27 mouse cellular contexts compared by ENCODE assay signal in genomic region chr12:117430886-117431285, GRCm38 (mm10).
DNase-seq lines count a peak whose midpoint lies in the region; ATAC-seq and TF ChIP-seq lines count a peak whose summit lies in the region.
"Had no signal": no experiment of that assay in that cellular context is flagged by ENCODE, and none has a peak within 500 bp of the region (broad histone marks: within the 10 kb centered on the region; RNA-seq: fewer than 3 reads in every experiment).

No protein-coding gene starts in this region.

- H3K79me2 ChIP-seq in myocyte (ENCODE audit: control insufficient read depth, insufficient read depth), result no peaks in the 10 kb centered on the region

- no peak overlapping the region for H3ac ChIP-seq in myocyte (ENCODE audit: control insufficient read depth, insufficient read length)

- H3K9me3 ChIP-seq in embryonic facial prominence, embryonic 14.5 days (ENCODE audit: control insufficient read depth, low read length), result no peaks in the 10 kb centered on the region
- no peaks in the 10 kb centered on the region for H3K9me3 ChIP-seq in embryonic facial prominence, embryonic 10.5 days
- H3K9me3 ChIP-seq: embryonic facial prominence, embryonic 13.5 days; kidney, embryonic 15.5 days; liver, embryonic 13.5 days; lung, embryonic 15.5 days; megakaryocyte, embryonic 14.5 days; neural tube, embryonic 12.5 days had no signal

- H3K27ac ChIP-seq in embryonic facial prominence, embryonic 14.5 days (replicated peaks; ENCODE audit: low read depth, low read length), result no peak overlapping the region
- no peak overlapping the region for H3K27ac ChIP-seq in embryonic facial prominence, embryonic 10.5 days (replicated peaks)
- H3K27ac ChIP-seq: embryonic facial prominence, embryonic 13.5 days; kidney, embryonic 15.5 days; liver, embryonic 13.5 days; lung, embryonic 15.5 days; neural tube, embryonic 12.5 days had no signal

- no peaks in the 10 kb centered on the region for H3K27me3 ChIP-seq in embryonic facial prominence, embryonic 14.5 days (replicated peaks; ENCODE audit: control insufficient read depth, insufficient read depth, low read length)
- no peaks in the 10 kb centered on the region for H3K27me3 ChIP-seq in embryonic facial prominence, embryonic 10.5 days (replicated peaks; ENCODE audit: low read depth, poor library complexity, severe bottlenecking)
- no peaks in the 10 kb centered on the region for H3K27me3 ChIP-seq in myocyte (ENCODE audit: control insufficient read depth, insufficient read depth, insufficient read length)
- H3K27me3 ChIP-seq: embryonic facial prominence, embryonic 13.5 days; kidney, embryonic 15.5 days; liver, embryonic 13.5 days; lung, embryonic 15.5 days; megakaryocyte, embryonic 14.5 days; neural tube, embryonic 12.5 days had no signal

- 86% methylated on average over 4 of the region's 4 CpGs for WGBS in embryonic facial prominence, embryonic 14.5 days
- WGBS in embryonic facial prominence, embryonic 10.5 days, result 89% methylated on average over 4 of the region's 4 CpGs

- H3K36me3 ChIP-seq in embryonic facial prominence, embryonic 14.5 days (ENCODE audit: control insufficient read depth, insufficient read depth, low read length), result no peaks in the 10 kb centered on the region
- H3K36me3 ChIP-seq in embryonic facial prominence, embryonic 10.5 days (replicated peaks), result no peaks in the 10 kb centered on the region
- no peaks in the 10 kb centered on the region for H3K36me3 ChIP-seq in myocyte (ENCODE audit: control insufficient read depth, insufficient read depth)
- H3K36me3 ChIP-seq: embryonic facial prominence, embryonic 13.5 days; kidney, embryonic 15.5 days; liver, embryonic 13.5 days; lung, embryonic 15.5 days; neural tube, embryonic 12.5 days had no signal

- no peak overlapping the region for H3K4me3 ChIP-seq in embryonic facial prominence, embryonic 14.5 days (ENCODE audit: low read depth, low read length)
- no peak overlapping the region for H3K4me3 ChIP-seq in embryonic facial prominence, embryonic 10.5 days
- H3K4me3 ChIP-seq in myocyte, result no peak overlapping the region
- H3K4me3 ChIP-seq: embryonic facial prominence, embryonic 13.5 days; kidney, embryonic 15.5 days; liver, embryonic 13.5 days; lung, embryonic 15.5 days; megakaryocyte, embryonic 14.5 days; neural tube, embryonic 12.5 days had no signal

- no peak overlapping the region for H3K9ac ChIP-seq in embryonic facial prominence, embryonic 14.5 days (ENCODE audit: low read depth, low read length)
- H3K9ac ChIP-seq: embryonic facial prominence, embryonic 13.5 days; forebrain, postnatal 0 days; kidney, embryonic 15.5 days; liver, embryonic 13.5 days; lung, embryonic 15.5 days; neural tube, embryonic 12.5 days had no signal

- H3K4me1 ChIP-seq in embryonic facial prominence, embryonic 14.5 days (ENCODE audit: control insufficient read depth, insufficient read depth, low read length), result no peaks in the 10 kb centered on the region
- no peaks in the 10 kb centered on the region for H3K4me1 ChIP-seq in embryonic facial prominence, embryonic 10.5 days
- H3K4me1 ChIP-seq: embryonic facial prominence, embryonic 13.5 days; kidney, embryonic 15.5 days; liver, embryonic 13.5 days; neural tube, embryonic 12.5 days had no signal

- no peak overlapping the region for H3K4me2 ChIP-seq in embryonic facial prominence, embryonic 14.5 days (ENCODE audit: low read depth, low read length)
- peak overlapping the region; percentile 24 for H3K4me2 ChIP-seq in myocyte (ENCODE audit: low read depth)
- H3K4me2 ChIP-seq: embryonic facial prominence, embryonic 13.5 days; kidney, embryonic 15.5 days; liver, embryonic 13.5 days; lung, embryonic 15.5 days; neural tube, embryonic 12.5 days had no signal

- peak; percentile 31 for DNase-seq in embryonic facial prominence, embryonic 14.5 days (ENCODE audit: low spot score)
- DNase-seq in embryonic facial prominence, embryonic 10.5 days (ENCODE audit: low spot score), result no peak
- DNase-seq in 416B (ENCODE audit: low read depth), result peak; percentile 3
- peak; percentile 93 for DNase-seq in fat pad, adult 2 months (ENCODE audit: extremely low read depth, low read depth, low spot score)
- DNase-seq in embryo, embryonic 10.5 days (ENCODE audit: low spot score), result no peak
- no peak for DNase-seq in layer of hippocampus, adult 9-11 months
- DNase-seq: adrenal gland, adult 2 months; cerebellum, adult 11-12 months; cerebellum, postnatal 14 days; forebrain, postnatal 0 days; gastrocnemius, postnatal 25 days; kidney, postnatal 36 days; liver, embryonic 13.5 days; midbrain, embryonic 14.5 days; retina, postnatal 1 day; right cerebral cortex, postnatal 25 days; spleen, adult 18-20 months; thymus, adult 18-20 months; thymus, postnatal 36 days had no signal

- ATAC-seq in embryonic facial prominence, embryonic 14.5 days (ENCODE audit: low read depth), result 0 out of 2 replicates have a peak, but pooled peaks have one; percentile 15
- ATAC-seq: CD4-positive, CD25-positive, alpha-beta regulatory T cell, adult 4 months; forebrain, postnatal 0 days; intestine, postnatal 0 days had no signal

- no peak for TF ChIP-seq POLR2A in myocyte (IDR thresholded peaks at IDR 0.05; ENCODE audit: insufficient read length, low read depth)

TF ChIP-seq in myocyte, 11 proteins besides CTCF, POLR2A, EP300 and RAD21:
- TF ChIP-seq MYOD1 (IDR thresholded peaks at IDR 0.05; ENCODE audit: control insufficient read depth in 1 of 3, insufficient read length in 2 of 3, low read depth in 2 of 3) (no peak), SRF (IDR thresholded peaks at IDR 0.05; ENCODE audit: control insufficient read depth, insufficient read length, low read depth) (no peak), USF1 (IDR thresholded peaks at IDR 0.05; ENCODE audit: low read depth) (no peak), TCF3 (IDR thresholded peaks at IDR 0.05; ENCODE audit: insufficient read length, low read depth) (no peak), REST (IDR thresholded peaks at IDR 0.05; ENCODE audit: insufficient read depth, insufficient read length) (no peak), CEBPB (IDR thresholded peaks at IDR 0.05; ENCODE audit: insufficient read depth, poor library complexity, severe bottlenecking) (peak; percentile 68; the same call in 1 of the 2 replicates), POLR2AphosphoS2 (IDR thresholded peaks at IDR 0.05; ENCODE audit: insufficient read length, low read depth) (no peak)

Comparison
In these comparisons a context has a peak if more than half of its experiments do, and no peak if none do; other contexts are left out.
1. DNase-seq: peak in embryonic facial prominence, embryonic 14.5 days (single experiment), 416B (single experiment) and fat pad, adult 2 months (single experiment); none in embryonic facial prominence, embryonic 10.5 days (single experiment), embryo, embryonic 10.5 days (single experiment) and layer of hippocampus, adult 9-11 months (single experiment).